Comparison of ENCODE assay signal across 23 mouse cellular contexts in the genomic region with DNA sequence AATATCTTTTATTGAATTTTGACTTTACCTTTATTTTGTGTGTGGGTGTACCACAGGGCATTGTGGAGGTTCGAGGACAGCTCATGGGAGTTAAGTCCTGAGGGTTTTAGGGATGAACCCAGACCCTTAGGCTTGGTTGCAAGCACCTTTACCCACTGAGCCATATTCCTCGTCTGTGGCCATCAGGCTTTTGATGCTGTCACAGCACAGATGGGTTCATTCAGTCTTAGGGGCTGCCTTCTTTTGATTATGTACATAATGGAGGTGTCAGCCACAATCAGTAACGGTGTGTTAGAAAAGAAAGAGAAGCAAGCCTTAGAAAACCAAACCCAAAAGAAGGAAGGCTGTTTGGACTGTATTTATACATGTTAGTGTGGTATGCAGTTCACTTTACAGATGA. TPM values are rescaled to one million over a fixed set of nuclear protein-coding genes. Genes with fewer than 3 reads are reported as not detected.
DNase-seq lines count a peak whose midpoint lies in the region; ATAC-seq lines count a peak whose summit lies in the region.
"Had no signal": no experiment of that assay in that cellular context is flagged by ENCODE, and none has a peak within 500 bp of the region (broad histone marks: within the 10 kb centered on the region; RNA-seq: fewer than 3 reads in every experiment).

No protein-coding gene starts in this region.

- no peak overlapping the region for H3K27ac ChIP-seq in forebrain, embryonic 14.5 days (ENCODE audit: low read depth, low read length)
- no peak overlapping the region for H3K27ac ChIP-seq in forebrain, embryonic 16.5 days (ENCODE audit: low read length)
- no peak overlapping the region for H3K27ac ChIP-seq in midbrain, embryonic 10.5 days (replicated peaks)
- no peak overlapping the region for H3K27ac ChIP-seq in midbrain, embryonic 16.5 days (ENCODE audit: low read length)
- H3K27ac ChIP-seq in midbrain, embryonic 13.5 days: no peak overlapping the region
- no peak overlapping the region for H3K27ac ChIP-seq in midbrain, embryonic 14.5 days (replicated peaks; ENCODE audit: low read depth, low read length)
- H3K27ac ChIP-seq: embryonic facial prominence, embryonic 12.5 days; forebrain, embryonic 15.5 days; heart, adult 2 months; hindbrain, embryonic 12.5 days; hindbrain, embryonic 15.5 days had no signal

- WGBS in forebrain, embryonic 14.5 days: 40% methylated on average over 3 of the region's 3 CpGs
- 29% methylated on average over 3 of the region's 3 CpGs for WGBS in forebrain, embryonic 16.5 days
- WGBS in midbrain, embryonic 10.5 days: 55% methylated on average over 3 of the region's 3 CpGs
- WGBS in midbrain, embryonic 16.5 days: 31% methylated on average over 3 of the region's 3 CpGs
- WGBS in midbrain, embryonic 13.5 days: 29% methylated on average over 3 of the region's 3 CpGs
- WGBS in midbrain, embryonic 14.5 days: 20% methylated on average over 3 of the region's 3 CpGs

- H3K4me1 ChIP-seq in forebrain, embryonic 14.5 days (ENCODE audit: control insufficient read depth, insufficient read depth, low read length): peaks cover 11% of the 10 kb centered on the region
- H3K4me1 ChIP-seq in forebrain, embryonic 16.5 days (replicated peaks; ENCODE audit: control insufficient read depth, insufficient read depth, low read length): peaks cover 14% of the 10 kb centered on the region
- H3K4me1 ChIP-seq in midbrain, embryonic 10.5 days: peaks cover 28% of the 10 kb centered on the region
- H3K4me1 ChIP-seq in midbrain, embryonic 16.5 days (ENCODE audit: control insufficient read depth, insufficient read depth, low read length): 0 out of 2 replicates have a peak, but pooled peaks cover 3% of the 10 kb centered on the region
- peaks cover 17% of the 10 kb centered on the region; the same call in 1 of the 2 replicates for H3K4me1 ChIP-seq in midbrain, embryonic 13.5 days (replicated peaks)
- H3K4me1 ChIP-seq in midbrain, embryonic 14.5 days (ENCODE audit: control insufficient read depth, insufficient read depth, low read length): 0 out of 2 replicates have a peak, but pooled peaks cover 3% of the 10 kb centered on the region

- no peak overlapping the region for H3K4me2 ChIP-seq in forebrain, embryonic 14.5 days (ENCODE audit: low read length)
- H3K4me2 ChIP-seq in forebrain, embryonic 16.5 days (ENCODE audit: low read length): no peak overlapping the region
- no peak overlapping the region for H3K4me2 ChIP-seq in midbrain, embryonic 16.5 days (ENCODE audit: low read length)
- no peak overlapping the region for H3K4me2 ChIP-seq in midbrain, embryonic 13.5 days (replicated peaks)
- no peak overlapping the region for H3K4me2 ChIP-seq in midbrain, embryonic 14.5 days (ENCODE audit: low read length)
- H3K4me2 ChIP-seq: embryonic facial prominence, embryonic 12.5 days; embryonic facial prominence, embryonic 15.5 days; forebrain, embryonic 15.5 days; hindbrain, embryonic 12.5 days; hindbrain, embryonic 15.5 days had no signal

- ATAC-seq in forebrain, embryonic 14.5 days: no peak
- ATAC-seq in forebrain, embryonic 16.5 days: no peak
- ATAC-seq in midbrain, embryonic 16.5 days: no peak
- ATAC-seq in midbrain, embryonic 13.5 days: peak; percentile 56; the same call in 1 of the 2 replicates
- ATAC-seq in midbrain, embryonic 14.5 days (ENCODE audit: low FRiP score, low TSS enrichment): no peak
- ATAC-seq: activated CD4-positive, CD25-positive, alpha-beta regulatory T cell, adult 4 months; forebrain, embryonic 15.5 days had no signal

- H3K9me3 ChIP-seq in forebrain, embryonic 14.5 days (replicated peaks; ENCODE audit: control insufficient read depth, low read length): no peaks in the 10 kb centered on the region
- no peaks in the 10 kb centered on the region for H3K9me3 ChIP-seq in forebrain, embryonic 16.5 days (ENCODE audit: control insufficient read depth, low read length)
- no peaks in the 10 kb centered on the region for H3K9me3 ChIP-seq in midbrain, embryonic 10.5 days (replicated peaks)
- H3K9me3 ChIP-seq in midbrain, embryonic 16.5 days (replicated peaks; ENCODE audit: control insufficient read depth, low read length, poor library complexity, severe bottlenecking): no peaks in the 10 kb centered on the region
- H3K9me3 ChIP-seq in midbrain, embryonic 13.5 days: no peaks in the 10 kb centered on the region
- H3K9me3 ChIP-seq in midbrain, embryonic 14.5 days (ENCODE audit: control insufficient read depth, low read length): no peaks in the 10 kb centered on the region
- H3K9me3 ChIP-seq: embryonic facial prominence, embryonic 12.5 days; embryonic facial prominence, embryonic 15.5 days; forebrain, embryonic 15.5 days; heart, embryonic 10.5 days; heart, embryonic 13.5 days; hindbrain, embryonic 12.5 days; hindbrain, embryonic 15.5 days had no signal

- no peaks in the 10 kb centered on the region for H3K36me3 ChIP-seq in forebrain, embryonic 14.5 days (ENCODE audit: control insufficient read depth, insufficient read depth, low read length)
- no peaks in the 10 kb centered on the region for H3K36me3 ChIP-seq in forebrain, embryonic 16.5 days (ENCODE audit: control insufficient read depth, insufficient read depth)
- H3K36me3 ChIP-seq in midbrain, embryonic 10.5 days: no peaks in the 10 kb centered on the region
- H3K36me3 ChIP-seq in midbrain, embryonic 16.5 days (ENCODE audit: control insufficient read depth, insufficient read depth, low read length): no peaks in the 10 kb centered on the region
- no peaks in the 10 kb centered on the region for H3K36me3 ChIP-seq in midbrain, embryonic 13.5 days
- no peaks in the 10 kb centered on the region for H3K36me3 ChIP-seq in midbrain, embryonic 14.5 days (ENCODE audit: control insufficient read depth, insufficient read depth, low read length)
- H3K36me3 ChIP-seq: embryonic facial prominence, embryonic 12.5 days; embryonic facial prominence, embryonic 15.5 days; forebrain, embryonic 15.5 days; heart, embryonic 10.5 days; heart, embryonic 13.5 days; hindbrain, embryonic 12.5 days; hindbrain, embryonic 15.5 days had no signal

- no peak overlapping the region for H3K9ac ChIP-seq in forebrain, embryonic 14.5 days (ENCODE audit: low read length)
- no peak overlapping the region for H3K9ac ChIP-seq in forebrain, embryonic 16.5 days (replicated peaks; ENCODE audit: low read depth, low read length)
- no peak overlapping the region for H3K9ac ChIP-seq in midbrain, embryonic 16.5 days (ENCODE audit: low read depth, low read length)
- H3K9ac ChIP-seq in midbrain, embryonic 13.5 days (replicated peaks): no peak overlapping the region
- H3K9ac ChIP-seq in midbrain, embryonic 14.5 days (replicated peaks; ENCODE audit: low read length): no peak overlapping the region
- H3K9ac ChIP-seq: embryonic facial prominence, embryonic 12.5 days; embryonic facial prominence, embryonic 15.5 days; forebrain, embryonic 15.5 days; heart, embryonic 13.5 days; hindbrain, embryonic 12.5 days; hindbrain, embryonic 15.5 days had no signal

- no peaks in the 10 kb centered on the region for H3K27me3 ChIP-seq in forebrain, embryonic 14.5 days (replicated peaks; ENCODE audit: control insufficient read depth, insufficient read depth, low read length)
- no peaks in the 10 kb centered on the region for H3K27me3 ChIP-seq in forebrain, embryonic 16.5 days (replicated peaks; ENCODE audit: control insufficient read depth, insufficient read depth, low read length)
- no peaks in the 10 kb centered on the region for H3K27me3 ChIP-seq in midbrain, embryonic 10.5 days (ENCODE audit: low read depth, poor library complexity, severe bottlenecking)
- no peaks in the 10 kb centered on the region for H3K27me3 ChIP-seq in midbrain, embryonic 16.5 days (ENCODE audit: control insufficient read depth, insufficient read depth, low read depth, low read length)
- no peaks in the 10 kb centered on the region for H3K27me3 ChIP-seq in midbrain, embryonic 13.5 days
- H3K27me3 ChIP-seq in midbrain, embryonic 14.5 days (ENCODE audit: control insufficient read depth, insufficient read depth, low read length): no peaks in the 10 kb centered on the region
- H3K27me3 ChIP-seq: embryonic facial prominence, embryonic 12.5 days; embryonic facial prominence, embryonic 15.5 days; forebrain, embryonic 15.5 days; heart, embryonic 13.5 days; hindbrain, embryonic 12.5 days; hindbrain, embryonic 15.5 days had no signal

- DNase-seq in forebrain, embryonic 14.5 days (ENCODE audit: low spot score): peak; percentile 19
- peak; percentile 10 for DNase-seq in midbrain, embryonic 10.5 days (ENCODE audit: low spot score)
- DNase-seq in midbrain, embryonic 14.5 days: no peak
- no peak for DNase-seq in layer of hippocampus, adult 11-12 months (ENCODE audit: low spot score)
- DNase-seq: adrenal gland, adult 8-10 months; adrenal gland, postnatal 25 days; cerebellum, adult 11 months; cerebellum, adult 2 months; cerebellum, adult 9-11 months; cerebellum, postnatal 25 days; gastrocnemius, postnatal 25 days; heart, adult 2 months had no signal

- no peak overlapping the region for H3K4me3 ChIP-seq in forebrain, embryonic 14.5 days (ENCODE audit: low read depth, low read length)
- H3K4me3 ChIP-seq in forebrain, embryonic 16.5 days (replicated peaks; ENCODE audit: low read length): no peak overlapping the region
- no peak overlapping the region for H3K4me3 ChIP-seq in midbrain, embryonic 10.5 days
- H3K4me3 ChIP-seq in midbrain, embryonic 16.5 days (ENCODE audit: low read depth, low read length): no peak overlapping the region
- H3K4me3 ChIP-seq in midbrain, embryonic 13.5 days (replicated peaks): no peak overlapping the region
- no peak overlapping the region for H3K4me3 ChIP-seq in midbrain, embryonic 14.5 days (replicated peaks; ENCODE audit: low read depth, low read length)
- H3K4me3 ChIP-seq: embryonic facial prominence, embryonic 12.5 days; embryonic facial prominence, embryonic 15.5 days; forebrain, embryonic 15.5 days; heart, adult 2 months; heart, embryonic 10.5 days; heart, embryonic 13.5 days; hindbrain, embryonic 12.5 days; hindbrain, embryonic 15.5 days had no signal

RNA-seq across cellular contexts. Expression of gene Epb41l2, which starts 9.3 kb away (rescaled TPM):
- polyA plus RNA-seq in forebrain, embryonic 14.5 days (2014; fragmentation: Nextera tagmentation; extraction: Ambion mirVana): 17.2 and 20.6 TPM in 2 replicates
- polyA plus RNA-seq in forebrain, embryonic 16.5 days (2015; fragmentation: Nextera tagmentation; extraction: Ambion mirVana): 20.8 and 23.5 TPM in 2 replicates
- polyA plus RNA-seq in midbrain, embryonic 10.5 days (2016; fragmentation: Nextera tagmentation; extraction: Ambion mirVana): 43.2 and 47.5 TPM in 2 replicates
- 25.7 and 31.9 TPM in 2 replicates for polyA plus RNA-seq in midbrain, embryonic 16.5 days (2015; fragmentation: Nextera tagmentation; extraction: Ambion mirVana)
- polyA plus RNA-seq in midbrain, embryonic 13.5 days (2015; fragmentation: Nextera tagmentation; extraction: Ambion mirVana): 21.7 and 25.6 TPM in 2 replicates
- 19.0 and 23.6 TPM in 2 replicates for polyA plus RNA-seq in midbrain, embryonic 14.5 days (2014; fragmentation: Nextera tagmentation; extraction: Ambion mirVana)

Comparison
In these comparisons a context has a peak if more than half of its experiments do, and no peak if none do; other contexts are left out.
1. DNase-seq: peak in forebrain, embryonic 14.5 days (single experiment) and midbrain, embryonic 10.5 days (single experiment); none in midbrain, embryonic 14.5 days (single experiment) and layer of hippocampus, adult 11-12 months (single experiment).